Mouse (Mus musculus) G1E (cell line): Measurements from ENCODE around the gene Skap1. TPM values are rescaled to one million over a fixed set of nuclear protein-coding genes. Genes with fewer than 3 reads are reported as not detected.

Experiments
- ATAC-seq: 2 replicates; pipeline ENCODE4 v1.8.0; 2016; ENCODE audit warnings: mild to moderate bottlenecking; ENCODE audit not compliant: insufficient number of reproducible peaks, poor library complexity, low FRiP score, severe bottlenecking; ENCODE audit errors: extremely low read depth
- DNase-seq: peaks from one replicate; pipeline ENCODE4 v3.0.0; 2012; ENCODE audit warnings: low spot score
- H3K27me3 ChIP-seq: 2 replicates; pipeline ENCODE4 v1.6.1; 2012; ENCODE audit warnings: mild to moderate bottlenecking, low read length, inconsistent platforms; ENCODE audit not compliant: insufficient read depth
- H3K36me3 ChIP-seq: replicated peaks from 2 replicates; pipeline ENCODE3; 2012; ENCODE audit warnings: mild to moderate bottlenecking, inconsistent platforms
- H3K4me1 ChIP-seq: 2 replicates; pipeline ENCODE4 v1.6.1; 2012; ENCODE audit warnings: low read depth, low read length, inconsistent platforms, mixed read lengths; ENCODE audit not compliant: insufficient read depth
- H3K4me3 ChIP-seq: 2 replicates; pipeline ENCODE4 v1.5.1; 2012; ENCODE audit warnings: low read depth, mild to moderate bottlenecking, inconsistent platforms, low read length, moderate library complexity, mixed read lengths
- H3K9me3 ChIP-seq: replicated peaks from 2 replicates; pipeline ENCODE4 v1.6.1; 2012; ENCODE audit warnings: inconsistent platforms
- CTCF ChIP-seq: IDR thresholded peaks from 2 replicates; pipeline ENCODE4 v1.5.1; 2012; ENCODE audit warnings: low read depth, low read length, inconsistent platforms, mixed read lengths
- GATA1 ChIP-seq: IDR thresholded peaks from 2 replicates; pipeline ENCODE4 v1.6.1; 2012; ENCODE audit warnings: borderline replicate concordance, low read length, inconsistent platforms, mixed read lengths
- GATA2 ChIP-seq: IDR thresholded peaks from 2 replicates; pipeline ENCODE4 v1.6.1; 2012; ENCODE audit warnings: low read depth, low read length, inconsistent platforms, borderline replicate concordance
- POLR2AphosphoS5 ChIP-seq: IDR thresholded peaks from 2 replicates; pipeline ENCODE4 v1.6.1; 2012; ENCODE audit warnings: low read depth, low read length, inconsistent platforms; ENCODE audit not compliant: insufficient replicate concordance
- TAL1 ChIP-seq: conservative IDR thresholded peaks from 2 replicates; pipeline ENCODE4 v1.6.1; 2012; ENCODE audit warnings: low read depth, low read length, inconsistent platforms, mixed read lengths
- polyA plus RNA-seq: library from polyadenylated mRNA; stranded (reverse); fragments of >175 nt; gene quantifications from 2 replicates; pipeline ENCODE4 v1.2.3, GENCODE M21; 2012
- total RNA-seq, 2 experiments: library from RNA; stranded (forward) in 1 of 2; stranded (reverse) in 1 of 2; fragments of 200-1000 nt in 1 of 2; fragments of >200 nt in 1 of 2; fragmentation: Nextera tagmentation in 1 of 2; gene quantifications; 2 replicates each; pipeline ENCODE4 v1.2.3; 2014 to 2017

Gene Skap1
- total and polyA plus RNA-seq, 3 experiments: 0.55 TPM; not detected in 2

- no peaks in the 10 kb centered on the region for H3K36me3 ChIP-seq
- no peaks in the 10 kb centered on the region for H3K9me3 ChIP-seq
- no peaks in the 10 kb centered on the region for H3K27me3 ChIP-seq
- DNase-seq (no peak), ATAC-seq (peak; percentile 18; the same call in 1 of the 2 replicates)
- H3K4me3 ChIP-seq: no peak overlapping the region
- peaks cover 44% of the 10 kb centered on the region for H3K4me1 ChIP-seq
- no peak for TF ChIP-seq GATA1
- no peak for TF ChIP-seq GATA2
- no peak for TF ChIP-seq CTCF
- TF ChIP-seq TAL1: no peak
- TF ChIP-seq POLR2AphosphoS5: no peak
These were observed 2.6 kb downstream of the Skap1 start for GRCm38 (mm10) chr11:96466987-96467386.

DNA sequence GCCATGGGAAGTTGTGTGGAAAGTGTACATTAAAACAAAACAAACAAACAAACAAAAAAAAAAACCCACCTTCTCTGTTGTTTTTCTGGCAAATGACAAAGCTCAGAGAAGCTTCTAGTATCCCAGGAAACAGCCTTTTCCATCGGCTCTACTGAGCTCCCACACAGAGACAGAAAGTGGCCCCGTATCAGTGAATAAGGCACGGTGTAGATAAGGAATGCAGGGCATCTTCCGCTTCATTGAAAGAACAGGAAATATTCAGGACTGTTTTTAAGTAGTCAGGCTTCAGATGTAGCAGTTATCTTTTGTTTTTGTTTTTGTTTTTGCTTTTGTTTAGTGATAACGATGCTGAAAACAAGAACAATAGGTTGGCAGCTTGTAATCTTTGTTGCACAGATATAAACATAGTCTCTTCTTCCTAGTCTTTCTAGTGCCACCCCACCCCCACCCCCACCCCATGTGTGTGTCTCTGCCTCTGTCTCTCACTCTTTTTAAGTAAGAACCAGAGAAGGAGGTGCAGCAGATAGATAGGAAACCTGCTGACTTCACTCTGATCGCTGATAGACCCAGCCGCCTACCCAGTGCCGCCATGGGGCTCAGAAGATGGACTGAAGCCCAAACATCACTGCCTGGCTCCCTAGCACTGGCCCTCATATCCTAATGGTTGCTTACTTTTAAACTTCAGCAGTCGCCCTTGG is 3.8 kb downstream of the Skap1 start:
- no peak for DNase-seq
- Histone ChIP-seq H3K4me3 (peak overlapping the region; percentile 45; the same call in 1 of the 2 replicates), H3K9me3 (no peaks in the 10 kb centered on the region), H3K4me1 (peaks cover 39% of the 10 kb centered on the region), H3K27me3 (no peaks in the 10 kb centered on the region), H3K36me3 (no peaks in the 10 kb centered on the region)
- TF ChIP-seq GATA1: no peak
- peak; percentile 23; the same call in 1 of the 2 replicates for TF ChIP-seq TAL1
- peak; percentile 67 for ATAC-seq

GRCm38 (mm10) chr11:96482711-96483110 is 18.3 kb downstream of the Skap1 start:
- no peaks in the 10 kb centered on the region for H3K36me3 ChIP-seq
- H3K9me3 ChIP-seq: no peaks in the 10 kb centered on the region
- H3K4me1 ChIP-seq: no peaks in the 10 kb centered on the region
- ATAC-seq (no peak), DNase-seq (no peak)
- H3K4me3 ChIP-seq: no peak overlapping the region
- TF ChIP-seq CTCF (no peak), TAL1 (no peak), GATA1 (no peak), GATA2 (no peak), POLR2AphosphoS5 (no peak)
- peaks cover 22% of the 10 kb centered on the region for H3K27me3 ChIP-seq

DNA sequence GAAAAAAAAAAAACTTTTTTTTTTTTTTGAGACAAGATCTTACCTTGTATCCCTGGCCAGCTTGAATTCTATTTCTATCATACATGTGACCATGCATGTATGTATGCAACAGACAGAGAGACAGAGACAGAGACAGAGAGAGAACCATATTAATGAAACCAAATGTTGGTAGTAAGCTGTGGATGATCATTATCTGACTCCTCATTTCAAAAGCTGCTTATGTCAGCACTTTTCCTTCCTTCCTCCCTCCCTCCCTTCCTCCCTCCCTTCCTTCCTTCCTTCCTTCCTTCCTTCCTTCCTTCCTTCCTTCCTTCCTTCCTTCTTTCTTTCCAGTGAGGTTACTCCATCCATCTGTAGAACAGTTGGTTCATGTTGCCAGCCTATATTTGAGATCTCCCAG is 18.8 kb downstream of the Skap1 start:
- H3K4me1 ChIP-seq: no peaks in the 10 kb centered on the region
- TF ChIP-seq GATA2: no peak
- no peak for TF ChIP-seq GATA1
- TF ChIP-seq TAL1: no peak
- no peak for TF ChIP-seq POLR2AphosphoS5
- TF ChIP-seq CTCF: no peak
- H3K4me3 ChIP-seq: no peak overlapping the region
- DNase-seq: no peak
- peaks cover 22% of the 10 kb centered on the region for H3K27me3 ChIP-seq
- no peaks in the 10 kb centered on the region for H3K36me3 ChIP-seq
- no peaks in the 10 kb centered on the region for H3K9me3 ChIP-seq
- ATAC-seq: no peak

DNA sequence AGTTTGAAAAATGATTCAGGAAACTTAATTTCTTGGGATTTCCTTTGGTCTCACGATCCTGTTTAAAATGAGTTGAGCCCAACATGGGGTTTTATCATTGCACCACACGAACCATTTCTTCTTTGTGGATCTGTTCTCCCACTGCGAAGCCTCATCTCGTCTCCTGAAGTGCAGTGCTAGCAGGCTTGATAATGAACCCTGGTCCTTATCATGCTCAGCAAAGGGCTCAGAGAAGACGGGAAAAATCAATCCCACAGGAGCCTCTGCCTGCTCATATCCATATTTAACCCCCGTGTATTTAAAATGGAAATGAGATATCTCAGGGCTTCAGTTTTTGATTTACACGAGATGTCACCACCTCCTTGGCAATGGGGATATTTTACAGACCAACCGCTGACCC is 34.1 kb downstream of the Skap1 start:
- Histone ChIP-seq H3K9me3 (no peaks in the 10 kb centered on the region), H3K36me3 (no peaks in the 10 kb centered on the region), H3K4me1 (no peaks in the 10 kb centered on the region), H3K27me3 (peaks cover 33% of the 10 kb centered on the region), H3K4me3 (no peak overlapping the region)
- ATAC-seq (no peak), DNase-seq (no peak)
- TF ChIP-seq GATA1 (no peak), TAL1 (no peak), POLR2AphosphoS5 (no peak), CTCF (no peak), GATA2 (no peak)

DNA sequence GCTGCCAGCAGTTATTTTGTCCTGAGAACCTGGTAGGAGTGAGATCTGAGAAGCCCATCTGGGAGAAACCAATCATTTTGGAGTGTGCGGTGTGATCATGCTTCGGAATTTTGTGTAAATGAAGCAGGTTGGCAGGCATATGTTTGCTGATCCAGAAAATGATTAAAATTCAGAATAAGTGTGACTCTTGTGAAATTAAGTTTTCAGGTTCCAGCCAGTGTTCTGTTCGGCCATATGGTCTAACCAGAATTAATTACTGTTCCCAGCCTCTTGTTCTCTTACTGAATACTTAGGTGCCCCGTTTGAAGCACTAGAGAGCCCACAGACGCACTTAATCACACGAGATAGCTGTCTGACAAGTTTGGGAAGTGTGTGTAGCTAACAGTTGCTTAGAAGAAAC is 36.6 kb downstream of the Skap1 start:
- no peak for TF ChIP-seq CTCF
- no peak for TF ChIP-seq GATA2
- TF ChIP-seq POLR2AphosphoS5: no peak
- no peak for TF ChIP-seq TAL1
- TF ChIP-seq GATA1: no peak
- DNase-seq (no peak), ATAC-seq (no peak)
- Histone ChIP-seq H3K4me3 (no peak overlapping the region), H3K9me3 (no peaks in the 10 kb centered on the region), H3K36me3 (no peaks in the 10 kb centered on the region), H3K4me1 (peaks cover 3% of the 10 kb centered on the region; the same call in 1 of the 2 replicates), H3K27me3 (peaks cover 33% of the 10 kb centered on the region)
